Mouse (Mus musculus): ENCODE data around the gene Myo18a. TPM values are rescaled to one million over a fixed set of nuclear protein-coding genes. Genes with fewer than 3 reads are reported as not detected.

Myo18a gene
- polyA plus RNA-seq, 1 experiment from 2014 or later = 12.3 TPM

- ATAC-seq (replicated peaks; ENCODE audit: insufficient number of reproducible peaks, low FRiP score, low TSS enrichment, low read depth) (no peak), DNase-seq (ENCODE audit: low spot score) (no peak)
- H3K4me1 ChIP-seq (ENCODE audit: control insufficient read depth, insufficient read depth, low read length) = no peaks in the 10 kb centered on the region
- WGBS = 84% methylated on average over 4 of the region's 4 CpGs
- no peaks in the 10 kb centered on the region for H3K9me3 ChIP-seq (replicated peaks; ENCODE audit: control insufficient read depth, low read length)
- H3K9ac ChIP-seq (replicated peaks; ENCODE audit: low read length) = no peak overlapping the region
- no peak overlapping the region for H3K27ac ChIP-seq (replicated peaks; ENCODE audit: low read depth, low read length)
- peaks cover 4% of the 10 kb centered on the region for H3K36me3 ChIP-seq (replicated peaks; ENCODE audit: control insufficient read depth, insufficient read depth, low read depth, low read length)
- no peaks in the 10 kb centered on the region for H3K27me3 ChIP-seq (ENCODE audit: control insufficient read depth, insufficient read depth, low read length)
- no peak overlapping the region for H3K4me2 ChIP-seq (ENCODE audit: low read depth, low read length)
- H3K4me3 ChIP-seq (ENCODE audit: low read depth, low read length) = no peak overlapping the region
These were observed 69.5 kb downstream of the Myo18a start for GRCm38 (mm10) chr11:77832541-77832940.

DNA sequence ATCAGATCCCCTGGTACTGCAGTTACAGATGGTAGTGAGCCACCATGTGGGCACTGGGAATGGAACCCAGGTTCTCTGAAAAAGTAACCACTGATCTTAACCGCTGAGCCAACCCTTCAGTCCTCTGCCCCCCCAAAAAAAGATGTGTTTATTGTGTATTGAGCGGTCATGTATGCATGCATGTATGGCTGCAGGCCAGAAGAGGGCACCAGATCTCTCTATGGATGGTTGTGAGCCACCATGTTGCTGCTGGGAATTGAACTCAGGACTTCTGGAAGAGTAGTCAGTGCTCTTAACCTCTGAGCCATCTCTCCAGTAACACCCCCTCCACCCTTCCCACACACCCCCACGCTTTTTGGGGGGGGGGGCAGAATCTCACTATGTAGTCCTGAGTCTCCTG, 72.1 kb downstream of the Myo18a start:
- no peak overlapping the region for H3K4me2 ChIP-seq (ENCODE audit: low read depth, low read length)
- ATAC-seq (replicated peaks; ENCODE audit: insufficient number of reproducible peaks, low FRiP score, low TSS enrichment, low read depth) (no peak), DNase-seq (ENCODE audit: low spot score) (no peak)
- H3K4me3 ChIP-seq (ENCODE audit: low read depth, low read length) = no peak overlapping the region
- WGBS = 72% methylated on average over 3 of the region's 3 CpGs
- peaks cover 2% of the 10 kb centered on the region; the same call in 1 of the 2 replicates for H3K36me3 ChIP-seq (replicated peaks; ENCODE audit: control insufficient read depth, insufficient read depth, low read depth, low read length)
- no peak overlapping the region for H3K27ac ChIP-seq (replicated peaks; ENCODE audit: low read depth, low read length)
- no peaks in the 10 kb centered on the region for H3K9me3 ChIP-seq (replicated peaks; ENCODE audit: control insufficient read depth, low read length)
- H3K9ac ChIP-seq (replicated peaks; ENCODE audit: low read length) = no peak overlapping the region
- H3K27me3 ChIP-seq (ENCODE audit: control insufficient read depth, insufficient read depth, low read length) = no peaks in the 10 kb centered on the region
- H3K4me1 ChIP-seq (ENCODE audit: control insufficient read depth, insufficient read depth, low read length) = no peaks in the 10 kb centered on the region

DNA sequence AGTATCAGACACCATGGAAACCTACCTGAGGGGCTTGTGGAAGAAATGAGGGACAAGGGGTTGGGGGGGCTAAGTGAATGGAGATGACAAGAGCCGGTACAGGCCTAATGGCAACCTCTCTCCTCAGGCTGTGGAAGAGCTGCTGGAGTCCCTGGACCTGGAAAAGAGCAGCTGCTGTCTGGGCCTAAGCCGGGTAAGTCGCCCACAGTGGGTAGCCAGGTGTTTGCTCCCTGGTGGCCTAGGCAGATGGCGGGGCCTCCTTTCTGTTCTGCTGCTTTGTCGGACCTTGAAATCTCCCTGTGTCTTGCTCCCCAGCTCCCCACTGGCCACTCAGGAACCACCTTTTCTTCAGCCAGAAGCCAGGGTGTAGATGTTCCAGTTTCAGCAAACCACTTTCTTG, 73.2 kb downstream of the Myo18a start:
- Histone ChIP-seq H3K4me2 (ENCODE audit: low read depth, low read length) (no peak overlapping the region), H3K4me3 (ENCODE audit: low read depth, low read length) (no peak overlapping the region), H3K9me3 (replicated peaks; ENCODE audit: control insufficient read depth, low read length) (no peaks in the 10 kb centered on the region), H3K4me1 (ENCODE audit: control insufficient read depth, insufficient read depth, low read length) (no peaks in the 10 kb centered on the region), H3K9ac (replicated peaks; ENCODE audit: low read length) (no peak overlapping the region), H3K27me3 (ENCODE audit: control insufficient read depth, insufficient read depth, low read length) (no peaks in the 10 kb centered on the region), H3K36me3 (replicated peaks; ENCODE audit: control insufficient read depth, insufficient read depth, low read depth, low read length) (peaks cover 2% of the 10 kb centered on the region; the same call in 1 of the 2 replicates), H3K27ac (replicated peaks; ENCODE audit: low read depth, low read length) (no peak overlapping the region)
- 77% methylated on average over 5 of the region's 5 CpGs for WGBS
- ATAC-seq (replicated peaks; ENCODE audit: insufficient number of reproducible peaks, low FRiP score, low TSS enrichment, low read depth) (no peak), DNase-seq (ENCODE audit: low spot score) (no peak)

GRCm38 (mm10) chr11:77836751-77837150, 73.7 kb downstream of the Myo18a start:
- H3K36me3 ChIP-seq (replicated peaks; ENCODE audit: control insufficient read depth, insufficient read depth, low read depth, low read length) = peaks cover 4% of the 10 kb centered on the region; the same call in 1 of the 2 replicates
- DNase-seq (ENCODE audit: low spot score) (no peak), ATAC-seq (replicated peaks; ENCODE audit: insufficient number of reproducible peaks, low FRiP score, low TSS enrichment, low read depth) (no peak)
- no peaks in the 10 kb centered on the region for H3K4me1 ChIP-seq (ENCODE audit: control insufficient read depth, insufficient read depth, low read length)
- H3K27me3 ChIP-seq (ENCODE audit: control insufficient read depth, insufficient read depth, low read length) = no peaks in the 10 kb centered on the region
- H3K27ac ChIP-seq (replicated peaks; ENCODE audit: low read depth, low read length) = no peak overlapping the region
- no peak overlapping the region for H3K9ac ChIP-seq (replicated peaks; ENCODE audit: low read length)
- H3K4me3 ChIP-seq (ENCODE audit: low read depth, low read length) = no peak overlapping the region
- no peaks in the 10 kb centered on the region for H3K9me3 ChIP-seq (replicated peaks; ENCODE audit: control insufficient read depth, low read length)
- WGBS = 70% methylated on average over 4 of the region's 4 CpGs
- no peak overlapping the region for H3K4me2 ChIP-seq (ENCODE audit: low read depth, low read length)

GRCm38 (mm10) chr11:77837856-77838255, 74.8 kb downstream of the Myo18a start:
- WGBS = 80% methylated on average over 5 of the region's 5 CpGs
- Histone ChIP-seq H3K4me2 (ENCODE audit: low read depth, low read length) (no peak overlapping the region), H3K9ac (replicated peaks; ENCODE audit: low read length) (no peak overlapping the region), H3K4me1 (ENCODE audit: control insufficient read depth, insufficient read depth, low read length) (no peaks in the 10 kb centered on the region), H3K4me3 (ENCODE audit: low read depth, low read length) (no peak overlapping the region), H3K36me3 (replicated peaks; ENCODE audit: control insufficient read depth, insufficient read depth, low read depth, low read length) (peaks cover 6% of the 10 kb centered on the region; the same call in 1 of the 2 replicates), H3K27ac (replicated peaks; ENCODE audit: low read depth, low read length) (no peak overlapping the region), H3K9me3 (replicated peaks; ENCODE audit: control insufficient read depth, low read length) (no peaks in the 10 kb centered on the region), H3K27me3 (ENCODE audit: control insufficient read depth, insufficient read depth, low read length) (no peaks in the 10 kb centered on the region)
- no peak for DNase-seq (ENCODE audit: low spot score)
- no peak for ATAC-seq (replicated peaks; ENCODE audit: insufficient number of reproducible peaks, low FRiP score, low TSS enrichment, low read depth)

GRCm38 (mm10) chr11:77840523-77841245, 77.6 kb downstream of the Myo18a start:
- Histone ChIP-seq H3K4me3 (ENCODE audit: low read depth, low read length) (no peak overlapping the region), H3K4me1 (ENCODE audit: control insufficient read depth, insufficient read depth, low read length) (no peaks in the 10 kb centered on the region), H3K9me3 (replicated peaks; ENCODE audit: control insufficient read depth, low read length) (no peaks in the 10 kb centered on the region), H3K4me2 (ENCODE audit: low read depth, low read length) (no peak overlapping the region), H3K9ac (replicated peaks; ENCODE audit: low read length) (no peak overlapping the region; the same call in 1 of the 2 replicates), H3K27ac (replicated peaks; ENCODE audit: low read depth, low read length) (no peak overlapping the region), H3K36me3 (replicated peaks; ENCODE audit: control insufficient read depth, insufficient read depth, low read depth, low read length) (peaks cover 6% of the 10 kb centered on the region), H3K27me3 (ENCODE audit: control insufficient read depth, insufficient read depth, low read length) (no peaks in the 10 kb centered on the region)
- ATAC-seq (replicated peaks; ENCODE audit: insufficient number of reproducible peaks, low FRiP score, low TSS enrichment, low read depth) = no peak
- no peak for DNase-seq (ENCODE audit: low spot score)
- WGBS = 86% methylated on average over 16 of the region's 16 CpGs

- no peaks in the 10 kb centered on the region for H3K27me3 ChIP-seq (ENCODE audit: control insufficient read depth, insufficient read depth, low read length)
- H3K9ac ChIP-seq (replicated peaks; ENCODE audit: low read length) = no peak overlapping the region
These were observed 80.2 kb downstream of the Myo18a start for GRCm38 (mm10) chr11:77843068-77843905.

GRCm38 (mm10) chr11:77843906-77844200, 80.8 kb downstream of the Myo18a start:
- Histone ChIP-seq H3K4me1 (ENCODE audit: control insufficient read depth, insufficient read depth, low read length) (no peaks in the 10 kb centered on the region), H3K9me3 (replicated peaks; ENCODE audit: control insufficient read depth, low read length) (no peaks in the 10 kb centered on the region), H3K27ac (replicated peaks; ENCODE audit: low read depth, low read length) (no peak overlapping the region), H3K9ac (replicated peaks; ENCODE audit: low read length) (no peak overlapping the region), H3K27me3 (ENCODE audit: control insufficient read depth, insufficient read depth, low read length) (no peaks in the 10 kb centered on the region), H3K4me2 (ENCODE audit: low read depth, low read length) (no peak overlapping the region), H3K36me3 (replicated peaks; ENCODE audit: control insufficient read depth, insufficient read depth, low read depth, low read length) (peaks cover 7% of the 10 kb centered on the region), H3K4me3 (ENCODE audit: low read depth, low read length) (no peak overlapping the region)
- ATAC-seq (replicated peaks; ENCODE audit: insufficient number of reproducible peaks, low FRiP score, low TSS enrichment, low read depth) (no peak), DNase-seq (ENCODE audit: low spot score) (no peak)
- 62% methylated on average over 4 of the region's 4 CpGs for WGBS

More at GRCm38 (mm10) chr11:77843068-77843905, 80.2 kb downstream of the Myo18a start:
- H3K27ac ChIP-seq (replicated peaks; ENCODE audit: low read depth, low read length) = no peak overlapping the region
- no peak overlapping the region for H3K4me2 ChIP-seq (ENCODE audit: low read depth, low read length)
- ATAC-seq (replicated peaks; ENCODE audit: insufficient number of reproducible peaks, low FRiP score, low TSS enrichment, low read depth) (no peak), DNase-seq (ENCODE audit: low spot score) (no peak)
- 90% methylated on average over 20 of the region's 21 CpGs for WGBS
- peaks cover 7% of the 10 kb centered on the region for H3K36me3 ChIP-seq (replicated peaks; ENCODE audit: control insufficient read depth, insufficient read depth, low read depth, low read length)
- no peaks in the 10 kb centered on the region for H3K4me1 ChIP-seq (ENCODE audit: control insufficient read depth, insufficient read depth, low read length)
- H3K9me3 ChIP-seq (replicated peaks; ENCODE audit: control insufficient read depth, low read length) = no peaks in the 10 kb centered on the region
- H3K4me3 ChIP-seq (ENCODE audit: low read depth, low read length) = no peak overlapping the region

All from embryonic facial prominence, embryonic 11.5 days (tissue).